Mouse (Mus musculus): ENCODE results near the gene Oxsr1. TPM values are rescaled to one million over a fixed set of nuclear protein-coding genes. Genes with fewer than 3 reads are reported as not detected.
A peak's percentile ranks its signal among the peaks of the same experiment; 100 is the strongest.
"Not testable (repeated sequence)": the region's sequence is repeated elsewhere in the genome, so short reads cannot be mapped to it uniquely, and the experiment has no call there.

The Oxsr1 gene
- total RNA-seq, 1 experiment from 2014 or later, result 33.8 TPM

GRCm38 (mm10) chr9:119215341-119215740, 106.9 kb downstream of the Oxsr1 start:
- not testable (repeated sequence) for DNase-seq

GRCm38 (mm10) chr9:119214601-119215000, 107.6 kb downstream of the Oxsr1 start:
- no peak for DNase-seq

DNA sequence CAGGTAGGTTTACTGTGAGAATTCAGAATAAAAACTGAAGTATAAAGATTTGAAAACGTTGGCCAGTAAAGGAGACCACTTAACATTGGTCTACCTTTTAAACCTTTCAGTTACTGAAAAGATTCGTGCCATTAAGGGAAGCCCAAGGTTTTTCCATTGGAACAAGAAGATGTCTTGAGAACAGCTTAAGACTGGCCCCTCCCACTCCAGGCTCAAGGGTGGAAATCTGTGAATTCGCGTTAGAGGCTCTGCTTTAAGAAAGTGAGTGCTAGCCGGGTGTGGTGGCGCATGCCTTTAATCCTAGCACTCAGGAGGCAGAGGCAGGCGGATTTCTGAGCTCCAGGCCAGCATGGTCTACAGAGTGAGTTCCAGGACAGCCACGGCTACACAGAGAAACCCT, 109.2 kb downstream of the Oxsr1 start:
- DNase-seq, result no peak

GRCm38 (mm10) chr9:119208998-119209397, 113.2 kb downstream of the Oxsr1 start, which contains the start of gene Slc22a13:
Gene Slc22a13 (minus strand): TSS chr9:119209098.
- no peak for DNase-seq

DNA sequence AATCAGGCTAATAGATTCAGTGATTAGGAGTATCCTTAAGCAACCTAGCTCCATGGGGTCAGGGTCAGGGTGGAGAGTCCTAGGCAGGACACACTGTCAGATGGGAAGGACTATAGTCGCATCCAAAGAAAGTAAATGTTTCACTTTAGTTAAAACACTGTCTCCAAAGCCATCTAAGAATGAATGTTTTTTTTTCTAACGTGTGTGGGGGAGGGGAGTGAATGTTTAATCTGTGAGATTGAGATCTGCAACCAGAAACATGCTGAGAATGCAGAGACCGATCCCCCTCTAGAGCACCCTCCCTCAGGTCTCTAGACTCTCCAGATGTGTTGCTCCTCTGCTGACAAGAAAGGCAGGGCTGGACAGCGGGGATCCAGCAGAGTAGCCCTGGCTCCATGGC, 115.1 kb downstream of the Oxsr1 start:
- no peak for DNase-seq

- no peak for DNase-seq
Observed at GRCm38 (mm10) chr9:119206666-119207065, 115.6 kb downstream of the Oxsr1 start.

GRCm38 (mm10) chr9:119205756-119206155, 116.5 kb downstream of the Oxsr1 start:
- no peak for DNase-seq

- no peak for DNase-seq
Observed at GRCm38 (mm10) chr9:119203617-119204016, 118.6 kb downstream of the Oxsr1 start.

- no peak for DNase-seq
Observed at GRCm38 (mm10) chr9:119201653-119202052, 120.6 kb downstream of the Oxsr1 start.

DNA sequence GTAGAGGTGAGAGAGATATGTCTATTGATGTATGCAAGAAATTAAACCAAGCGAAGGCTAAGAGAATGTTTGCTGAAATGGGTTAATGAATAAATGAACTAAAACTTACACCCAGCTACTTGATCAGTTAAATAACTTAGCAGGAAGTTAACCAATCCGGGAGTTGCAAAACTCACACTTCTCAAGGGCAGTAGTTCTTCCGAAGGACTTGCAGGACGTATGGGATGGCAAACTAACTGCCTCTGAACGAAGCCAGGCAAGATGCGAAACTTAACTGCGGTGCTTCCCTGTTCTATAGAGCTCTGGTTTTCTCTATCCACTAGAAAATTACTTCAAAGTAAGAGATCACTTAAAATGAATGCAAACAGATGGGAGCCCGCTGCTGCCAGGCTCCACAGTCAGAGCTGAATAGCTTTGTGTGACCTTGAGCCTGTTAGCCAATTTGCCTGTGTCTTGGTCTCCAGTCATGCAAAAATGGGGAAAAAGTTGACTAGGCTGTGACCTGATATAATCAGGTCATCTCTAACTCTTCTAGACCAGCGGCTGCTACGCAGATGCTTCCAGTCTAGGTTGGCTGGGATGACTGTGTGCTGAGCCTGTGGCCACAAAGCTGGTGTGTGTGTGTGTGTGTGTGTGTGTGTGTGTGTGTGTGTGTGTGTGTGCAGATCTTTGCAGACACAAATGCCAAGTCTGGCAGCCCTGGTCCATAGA, 122.9 kb downstream of the Oxsr1 start:
- DNase-seq, result peak; percentile 32

DNA sequence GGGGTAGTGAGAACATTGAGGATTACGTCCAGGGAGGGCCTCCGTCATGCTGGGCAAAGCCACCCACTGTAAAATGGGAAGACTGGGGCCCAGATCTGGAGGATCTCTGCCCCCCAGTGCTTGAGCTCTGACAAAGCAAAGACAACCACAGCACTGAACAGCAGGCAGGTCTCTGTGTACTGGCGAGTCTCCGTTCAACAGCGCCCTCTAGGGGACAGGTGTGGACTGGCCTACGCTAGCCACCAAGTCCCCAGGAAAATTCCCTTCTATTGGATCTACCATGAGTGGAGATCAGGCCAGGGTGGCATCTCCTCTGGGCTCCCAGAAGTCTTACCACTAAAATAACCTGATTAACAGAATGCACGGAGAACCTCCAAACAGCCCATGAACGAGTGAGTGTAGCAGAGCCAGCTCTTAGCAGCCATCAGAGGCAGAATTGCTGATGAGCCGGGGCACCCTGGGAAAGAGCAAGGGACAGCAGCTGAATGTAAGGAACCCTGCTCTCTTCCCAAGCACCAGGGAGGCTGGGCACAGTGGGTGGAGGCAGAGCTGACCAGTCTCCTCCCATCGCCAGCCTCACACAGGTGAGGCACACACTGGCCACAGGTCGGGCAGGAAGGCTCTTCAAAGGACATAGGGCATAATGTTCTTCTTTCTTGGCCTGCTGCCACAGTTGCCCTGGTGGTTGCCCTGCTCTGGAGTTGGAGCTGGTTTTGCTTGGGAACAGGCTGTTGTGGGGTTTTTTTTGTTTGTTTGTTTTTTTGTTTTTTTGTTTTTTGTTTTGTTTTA, 129.8 kb downstream of the Oxsr1 start:
- DNase-seq, result peak; percentile 47

Other genes with a start within 250 kb of the Oxsr1 start
- 11.8 and 13.6 TPM in 2 replicates for gene Plcd1, start 228.9 kb downstream of the Oxsr1 start, total RNA-seq (2021)
- 1.5 and 1.7 TPM in 2 replicates for gene Dlec1, start 219.9 kb downstream of the Oxsr1 start, total RNA-seq (2021)
- gene Acaa1b, start 165.3 kb downstream of the Oxsr1 start, total RNA-seq (2021), result 16.6 and 62.6 TPM in 2 replicates
- gene Gm47289, start 163.3 kb downstream of the Oxsr1 start, total RNA-seq (2021), result not detected in 2 replicates
- gene Slc22a13, start 113.3 kb downstream of the Oxsr1 start, total RNA-seq (2021), result not detected in 2 replicates
- 106 and 108 TPM in 2 replicates for gene Acaa1a, start 17.2 kb upstream of the Oxsr1 start, total RNA-seq (2021)
- gene Myd88, start 19.0 kb upstream of the Oxsr1 start, total RNA-seq (2021), result 26.2 and 27.3 TPM in 2 replicates
- gene Xylb, start 35.0 kb upstream of the Oxsr1 start, total RNA-seq (2021), result 2.0 and 10.6 TPM in 2 replicates
- 0.19 TPM in 1 of 2 replicates, not detected in the other for gene Slc22a14, start 43.1 kb upstream of the Oxsr1 start, total RNA-seq (2021)
- gene Acvr2b, start 79.7 kb upstream of the Oxsr1 start, total RNA-seq (2021), result 4.8 and 6.6 TPM in 2 replicates
- 4.2 and 4.5 TPM in 2 replicates for gene Exog, start 122.5 kb upstream of the Oxsr1 start, total RNA-seq (2021)

All from adrenal gland, postnatal 14 days (tissue).